Mouse (Mus musculus): ENCODE measurements at regions not wholly inside any gene's neighbourhood (a gene's known extent, or its start where the extent isn't known, plus 50 kb on each side); places are given as distances from the start of the nearest gene placed in this dataset.

DNA sequence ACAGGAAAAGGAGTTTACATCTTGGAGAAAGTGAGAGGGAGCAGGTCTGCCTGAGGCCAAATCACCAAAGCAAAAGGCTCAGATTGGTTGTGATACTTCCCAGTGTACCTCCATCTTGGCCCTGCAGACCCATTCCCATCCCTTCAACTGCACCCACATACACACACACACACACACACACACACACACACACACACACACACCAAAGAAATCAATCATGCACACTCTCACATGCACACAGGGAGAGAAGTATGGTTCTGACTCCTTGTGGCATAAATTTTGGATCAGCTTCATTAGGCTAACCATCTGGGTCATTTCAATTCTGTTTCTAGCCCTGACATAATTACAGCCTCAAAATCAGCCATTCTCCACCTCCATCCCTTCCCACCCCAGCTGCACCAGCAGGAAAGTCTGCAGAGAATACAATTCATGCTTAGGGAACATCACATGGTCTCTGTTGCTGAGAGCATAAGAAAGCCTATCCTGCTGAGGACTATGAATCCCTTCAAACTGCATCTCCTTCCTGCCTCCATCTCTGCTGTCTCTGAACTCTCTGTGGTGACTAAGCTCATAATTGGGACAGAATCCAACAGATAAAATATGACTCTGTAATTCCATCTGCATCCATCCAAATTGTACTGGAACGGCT, 378.0 kb downstream of the Rapgef2 start:
- ATAC-seq (replicated peaks; ENCODE audit: low read depth, poor library complexity, severe bottlenecking): no peak

DNA sequence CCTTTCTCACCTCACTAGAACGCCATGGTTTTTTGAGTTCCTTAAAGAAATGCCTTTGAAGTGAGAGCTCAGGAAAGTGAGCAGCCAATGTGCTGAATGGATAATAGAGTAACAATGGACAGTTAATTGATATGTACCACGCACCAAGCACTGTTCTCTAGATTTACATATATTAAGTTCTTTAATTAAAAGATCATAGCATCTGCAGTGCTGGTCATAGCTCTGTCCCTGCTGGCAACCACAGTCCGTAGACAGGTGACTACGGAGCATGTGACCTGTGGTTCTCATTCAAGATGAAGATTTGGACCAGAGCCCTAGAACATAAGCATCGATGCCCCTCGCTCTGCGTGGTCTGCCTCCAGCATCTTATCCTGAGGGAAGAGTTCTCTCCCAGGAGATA, 378.5 kb downstream of the Rapgef2 start:
- no peak for ATAC-seq (replicated peaks; ENCODE audit: low read depth, poor library complexity, severe bottlenecking)

DNA sequence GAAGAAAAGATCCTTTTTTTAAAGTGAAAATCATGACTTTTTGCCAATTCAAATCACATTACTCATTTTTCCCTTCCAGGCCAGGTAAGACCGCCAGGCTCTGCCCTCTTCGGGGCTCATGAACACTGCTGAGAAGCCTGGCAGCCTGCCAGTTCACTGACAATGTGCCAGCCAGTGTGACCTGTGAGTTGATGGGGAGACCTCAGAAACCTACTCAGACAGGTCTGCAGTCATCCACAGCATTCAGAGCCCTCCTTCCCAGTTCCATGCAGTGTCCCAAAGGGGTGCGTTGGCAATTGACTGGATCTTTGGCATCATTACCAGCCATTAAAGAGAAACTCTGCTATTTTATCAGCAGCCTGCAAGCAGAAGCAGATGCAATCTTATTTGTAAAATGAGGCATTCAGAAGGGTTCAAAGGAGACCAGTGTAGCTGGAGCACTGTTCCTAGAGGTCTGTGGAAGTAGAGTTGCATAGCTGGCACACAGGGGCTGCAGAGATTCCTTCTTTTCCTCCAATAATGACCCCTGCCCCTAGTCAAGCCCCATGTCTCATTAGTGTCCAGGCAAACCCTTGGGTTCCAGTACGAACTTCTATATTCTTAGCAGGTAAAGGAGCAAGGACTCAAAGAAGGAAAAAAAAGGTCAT, 384.4 kb downstream of the Rapgef2 start:
- no peak for ATAC-seq (replicated peaks; ENCODE audit: low read depth, poor library complexity, severe bottlenecking)

DNA sequence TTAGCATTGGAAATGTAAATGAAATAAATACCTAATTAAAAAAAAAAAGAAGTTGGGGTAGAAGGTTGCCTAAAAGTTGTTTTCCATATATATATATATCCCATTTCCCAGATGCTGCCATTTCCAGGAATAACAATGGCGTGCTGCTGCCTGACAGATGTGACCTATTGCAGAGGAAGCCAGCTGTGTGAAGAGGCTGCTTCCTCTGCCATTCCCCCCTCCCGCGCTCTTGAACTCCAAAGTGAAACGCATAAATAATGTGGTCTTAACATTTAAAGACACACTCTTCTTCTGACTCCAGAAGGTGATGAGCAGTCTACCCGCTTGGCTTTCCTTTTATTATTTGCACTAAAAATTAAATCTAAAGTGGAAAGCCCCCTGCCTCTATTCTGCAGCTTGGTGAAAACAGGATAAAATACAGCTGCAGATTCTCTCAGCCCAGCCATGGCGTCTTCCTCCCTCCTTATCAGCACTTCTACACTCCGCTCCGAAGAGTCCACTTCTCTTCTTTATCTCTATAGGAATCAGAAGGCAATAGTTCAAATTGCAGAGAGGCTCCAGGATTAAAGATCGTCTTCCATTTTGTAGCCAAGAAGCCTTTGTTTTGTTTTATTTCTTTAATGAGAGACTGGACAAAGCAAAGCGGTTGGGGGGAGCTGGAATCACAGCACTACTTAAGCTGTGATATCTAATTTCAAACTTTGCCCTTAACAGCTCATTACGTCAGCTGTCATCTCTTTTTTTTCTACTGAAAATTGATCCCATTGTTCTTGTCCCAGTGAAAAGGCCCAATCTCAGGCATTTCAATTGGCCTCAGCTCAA, 385.1 kb downstream of the Rapgef2 start:
- 0 out of 2 replicates have a peak, but pooled peaks have one; percentile 15 for ATAC-seq (replicated peaks; ENCODE audit: low read depth, poor library complexity, severe bottlenecking)

DNA sequence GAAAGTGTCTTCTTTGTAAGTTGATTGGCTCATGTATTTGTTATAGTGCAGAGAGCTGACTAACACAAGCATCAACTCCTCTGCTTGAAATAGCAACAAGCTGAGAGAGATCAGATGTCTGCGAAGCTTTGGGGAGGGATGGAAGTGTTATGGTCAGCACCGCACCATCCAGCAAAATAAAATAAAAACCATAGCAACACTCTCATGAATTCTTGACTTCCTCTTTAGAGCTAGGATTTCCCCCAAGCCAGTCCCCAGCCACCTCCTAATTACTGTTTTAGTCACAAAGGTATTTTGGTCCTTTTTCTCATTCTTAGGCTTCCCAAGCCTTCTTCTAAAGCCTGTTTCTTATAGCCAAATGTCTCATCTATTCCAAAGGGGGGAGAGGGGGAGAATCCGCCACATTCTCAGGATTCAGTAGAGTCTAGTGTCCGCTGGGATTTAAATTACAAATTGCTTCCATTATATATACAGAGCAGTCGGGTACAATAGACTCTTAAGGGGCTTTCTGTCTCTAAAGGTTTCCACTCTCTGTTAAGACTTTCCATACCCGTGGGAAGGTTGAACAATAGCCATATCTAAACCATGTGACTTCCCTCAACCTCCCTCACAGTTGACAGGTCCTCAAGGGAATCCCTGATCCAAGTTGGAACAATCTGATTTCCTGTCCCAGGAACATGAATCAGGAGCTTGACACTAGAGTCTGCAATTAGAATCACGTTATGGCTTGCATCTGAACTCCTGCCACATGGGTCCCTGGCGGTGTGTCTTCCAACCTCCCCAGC, 386.7 kb downstream of the Rapgef2 start:
- ATAC-seq (replicated peaks; ENCODE audit: low read depth, poor library complexity, severe bottlenecking): no peak

DNA sequence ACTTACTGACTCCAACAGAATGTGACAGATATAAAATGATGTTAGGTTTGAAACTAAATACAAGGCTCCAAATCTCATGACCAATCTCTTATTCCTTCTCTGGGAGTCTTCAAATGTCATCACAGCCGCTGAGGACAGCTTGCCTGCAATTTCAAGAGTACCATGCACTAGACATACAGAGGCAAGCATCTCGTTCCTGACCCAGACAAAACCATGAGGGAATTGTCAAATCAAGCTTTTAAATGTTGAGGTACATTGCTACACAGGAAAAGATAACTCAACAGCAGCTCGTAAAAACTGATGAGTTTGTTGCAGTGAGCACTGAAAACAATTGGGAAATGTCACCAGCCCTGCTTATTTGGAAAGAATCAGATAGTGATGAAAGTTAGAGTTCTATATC, 397.0 kb downstream of the Rapgef2 start:
- ATAC-seq (replicated peaks; ENCODE audit: low read depth, poor library complexity, severe bottlenecking): no peak

DNA sequence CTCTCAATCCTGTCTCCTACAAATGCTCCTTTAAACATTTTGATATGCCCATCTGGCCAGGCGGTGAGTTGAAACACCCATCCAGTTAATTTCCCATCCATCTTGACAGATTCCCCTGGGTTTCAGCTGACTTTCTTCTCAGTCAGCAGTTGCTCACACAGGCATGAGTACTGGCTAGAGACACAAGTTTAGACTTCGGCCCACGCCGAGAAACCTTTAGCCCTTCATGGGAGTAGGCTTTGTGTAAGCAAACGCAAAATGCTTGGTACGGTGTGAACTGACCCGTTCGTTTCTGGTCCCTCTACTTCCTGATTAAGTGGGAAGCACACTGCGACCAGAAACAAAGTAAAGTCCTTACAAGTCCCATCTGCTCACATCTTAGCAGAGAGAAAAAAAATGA, 401.6 kb downstream of the Rapgef2 start:
- ATAC-seq (replicated peaks; ENCODE audit: low read depth, poor library complexity, severe bottlenecking): no peak

DNA sequence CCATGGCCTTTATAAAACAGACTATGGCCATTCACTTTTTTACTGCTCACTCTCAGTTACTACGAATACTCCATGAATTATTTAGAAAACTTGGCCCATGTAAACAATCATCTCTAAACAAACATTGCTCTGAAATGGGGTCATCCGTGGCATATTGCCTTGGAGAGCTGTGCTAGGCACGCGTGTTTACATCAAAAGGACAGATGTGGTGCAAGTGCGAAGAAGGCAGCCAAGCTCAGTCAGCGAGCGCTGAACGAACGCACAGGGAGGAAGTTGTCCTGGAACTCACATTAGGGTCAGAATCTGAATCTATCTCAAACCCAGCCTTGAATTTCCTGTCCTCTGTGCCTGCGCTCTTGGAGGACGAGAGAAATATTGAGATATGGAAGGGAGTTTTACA, 402.3 kb downstream of the Rapgef2 start:
- no peak for ATAC-seq (replicated peaks; ENCODE audit: low read depth, poor library complexity, severe bottlenecking)

DNA sequence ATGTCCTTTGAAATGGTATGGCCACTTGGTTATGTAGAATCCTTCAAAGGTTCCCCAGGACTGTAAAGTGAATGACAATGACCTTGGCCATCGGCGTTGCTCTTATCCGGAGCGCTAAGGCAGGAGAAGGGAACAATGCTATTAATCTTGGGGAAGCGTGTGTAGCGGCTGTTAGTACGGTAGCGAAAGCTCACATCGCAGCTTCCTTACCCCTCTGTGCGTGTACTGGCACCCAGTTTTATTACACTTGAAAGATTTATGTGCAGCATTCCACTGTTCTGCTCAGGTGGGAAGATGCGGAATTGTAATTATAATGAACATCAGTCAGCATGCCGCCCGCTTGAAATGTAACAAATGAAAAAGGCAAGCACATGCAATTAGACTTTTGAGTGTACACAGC, 406.2 kb downstream of the Rapgef2 start:
- ATAC-seq (replicated peaks; ENCODE audit: low read depth, poor library complexity, severe bottlenecking): no peak

DNA sequence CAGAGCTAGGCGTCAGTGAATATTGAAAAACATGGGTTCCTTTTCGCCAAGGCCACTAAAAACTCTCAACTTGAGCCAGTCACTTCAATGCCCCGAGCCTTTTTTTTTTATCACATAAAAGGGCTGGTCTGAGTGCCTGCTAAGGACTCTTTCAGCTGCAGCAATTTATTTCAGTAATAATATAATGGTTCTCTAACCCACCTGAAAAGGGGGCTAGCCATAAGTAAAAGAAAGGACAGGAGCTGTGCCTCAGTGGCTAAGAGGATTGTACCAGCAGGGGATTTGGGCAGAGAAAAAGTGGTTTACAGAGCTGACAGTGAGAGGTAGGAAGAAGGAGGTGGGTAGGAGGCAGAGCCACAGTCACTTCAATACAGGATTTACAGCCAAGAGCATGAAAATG, 409.0 kb downstream of the Rapgef2 start:
- no peak for ATAC-seq (replicated peaks; ENCODE audit: low read depth, poor library complexity, severe bottlenecking)

DNA sequence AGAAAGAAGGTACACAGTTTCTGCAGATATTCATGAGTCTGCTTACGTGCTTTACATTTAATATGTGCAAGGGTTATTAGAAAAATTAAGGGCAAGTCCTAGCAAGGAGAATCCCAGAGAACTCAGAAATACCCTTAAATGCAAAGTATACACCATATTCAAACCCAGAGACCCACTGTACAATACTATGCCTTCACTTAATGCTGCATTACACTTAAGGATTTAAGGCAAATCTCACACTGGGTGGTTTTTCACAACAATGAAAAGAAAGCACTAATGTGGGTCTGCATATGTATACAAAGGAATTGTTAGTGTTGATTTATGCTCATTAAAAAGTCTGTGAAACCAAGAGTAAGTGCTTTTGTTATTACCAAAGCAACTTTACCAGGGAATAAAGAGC, 419.4 kb downstream of the Rapgef2 start:
- ATAC-seq (replicated peaks; ENCODE audit: low read depth, poor library complexity, severe bottlenecking): no peak

DNA sequence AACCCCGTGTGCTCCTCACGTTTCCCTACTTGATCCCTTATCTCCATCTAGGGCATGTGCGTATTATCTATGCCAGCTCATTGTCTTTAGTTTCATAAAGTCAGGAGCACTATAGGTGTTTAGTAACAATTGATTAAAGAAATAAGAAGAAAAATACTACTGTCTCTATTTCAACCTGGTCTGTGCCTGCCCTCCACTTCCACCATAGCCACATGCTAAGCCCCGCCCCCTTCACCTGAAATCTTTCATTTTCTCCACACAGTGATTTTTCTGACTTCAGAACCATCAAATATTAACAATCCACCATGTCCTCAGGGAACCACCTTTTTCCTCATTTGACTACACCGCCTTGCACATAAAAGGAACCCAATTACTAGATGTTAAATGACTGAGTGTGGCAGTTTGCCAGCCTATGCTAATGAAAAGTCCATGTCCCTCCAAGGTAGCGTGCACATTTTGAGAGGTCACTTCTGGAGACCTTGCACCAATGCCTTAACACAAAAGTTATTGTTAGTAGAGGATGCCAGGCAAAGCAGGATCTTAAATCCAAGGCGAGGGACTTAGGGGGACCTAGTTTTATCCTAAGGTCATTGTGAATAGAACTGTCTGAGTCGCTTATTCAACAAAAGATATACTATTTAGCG, 420.1 kb downstream of the Rapgef2 start:
- no peak for ATAC-seq (replicated peaks; ENCODE audit: low read depth, poor library complexity, severe bottlenecking)

DNA sequence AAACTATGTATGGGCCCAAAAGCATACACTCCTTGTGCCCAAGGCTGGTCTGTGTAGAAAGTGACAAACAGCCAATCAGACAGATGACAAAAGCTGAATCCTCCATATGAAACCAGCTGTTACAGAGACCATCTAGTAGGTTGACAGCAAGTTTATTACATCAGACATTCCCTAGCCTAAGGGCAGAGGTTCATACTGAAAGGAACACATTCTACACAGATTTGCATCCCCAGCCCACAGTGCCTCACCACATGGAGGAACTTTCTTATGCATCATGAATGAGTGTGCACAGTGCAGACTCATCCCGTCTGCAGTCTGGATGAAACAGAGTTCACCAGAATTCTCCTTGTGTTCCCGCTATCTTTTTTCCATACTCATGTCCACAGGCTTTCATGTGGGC, 423.3 kb downstream of the Rapgef2 start:
- ATAC-seq (replicated peaks; ENCODE audit: low read depth, poor library complexity, severe bottlenecking): no peak

DNA sequence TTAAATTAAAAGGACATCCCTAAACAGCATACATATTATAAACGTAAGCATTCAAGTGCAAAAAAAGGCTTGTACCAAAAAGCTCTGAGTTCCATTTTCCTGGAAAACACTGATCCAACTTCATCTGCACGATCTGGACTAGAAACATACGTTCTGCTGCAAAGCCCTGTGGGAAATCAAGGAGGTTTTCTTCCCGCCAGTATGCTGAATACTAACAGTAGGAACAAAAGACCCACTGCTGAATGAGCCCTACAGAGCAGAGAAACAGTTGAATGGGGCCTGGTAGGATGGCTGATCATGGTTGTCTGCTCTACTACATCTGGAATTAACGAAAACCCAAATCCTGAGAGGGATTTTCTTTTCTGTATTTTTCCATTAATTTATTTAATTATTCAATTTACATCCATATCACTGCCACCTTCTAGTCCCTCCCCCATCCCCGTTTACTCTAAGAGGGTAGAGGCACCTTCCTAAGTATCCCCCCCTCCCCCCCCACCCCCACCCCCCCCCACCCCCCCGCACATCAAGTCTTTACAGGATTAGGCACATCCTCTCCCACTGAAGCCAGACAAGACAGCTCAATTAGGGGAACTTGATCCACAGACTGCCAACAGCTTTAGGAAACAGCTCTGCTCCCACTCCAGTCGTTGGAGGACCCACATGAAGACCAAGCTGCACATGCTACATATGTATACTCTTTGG, 439.5 kb downstream of the Rapgef2 start:
- ATAC-seq (replicated peaks; ENCODE audit: low read depth, poor library complexity, severe bottlenecking): no peak

DNA sequence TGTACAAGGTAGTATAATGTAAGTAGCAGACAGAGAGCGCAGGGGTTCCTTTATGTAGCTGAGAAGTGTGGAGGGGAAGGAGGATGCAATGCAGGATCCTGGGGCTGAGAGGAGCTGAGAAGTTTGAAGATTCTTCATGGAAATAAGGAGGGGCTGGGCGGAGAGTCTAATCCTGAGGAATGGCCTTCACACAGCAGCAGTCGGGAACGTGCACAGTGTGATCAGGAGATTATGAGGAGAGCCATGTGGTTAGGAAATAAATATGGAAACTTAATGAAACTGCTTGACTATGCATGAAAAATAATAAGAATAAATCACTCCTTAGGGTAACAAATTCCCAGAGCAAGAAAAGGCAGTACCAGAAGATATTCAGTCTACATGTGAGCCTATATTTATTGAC, 445.1 kb downstream of the Rapgef2 start:
- ATAC-seq (replicated peaks; ENCODE audit: low read depth, poor library complexity, severe bottlenecking): no peak

DNA sequence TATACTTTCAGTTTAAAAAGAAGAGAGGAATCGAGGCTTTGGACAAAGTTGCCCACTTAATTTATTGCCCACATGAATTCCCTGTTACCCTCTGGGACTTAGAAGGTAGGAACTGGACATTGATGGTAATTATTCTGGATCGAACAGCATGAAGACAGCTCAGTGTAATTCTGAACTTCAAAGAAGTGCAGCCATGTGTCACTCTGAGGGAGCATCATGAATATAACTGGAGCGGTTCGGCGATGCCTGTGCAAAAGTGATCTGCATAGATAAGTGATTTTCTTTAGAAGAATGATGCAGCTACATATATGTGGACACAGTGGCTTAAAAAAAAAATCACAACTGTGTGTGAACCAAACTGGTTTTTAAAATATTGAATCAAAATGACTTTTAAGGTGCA, 449.5 kb downstream of the Rapgef2 start:
- ATAC-seq (replicated peaks; ENCODE audit: low read depth, poor library complexity, severe bottlenecking): no peak

DNA sequence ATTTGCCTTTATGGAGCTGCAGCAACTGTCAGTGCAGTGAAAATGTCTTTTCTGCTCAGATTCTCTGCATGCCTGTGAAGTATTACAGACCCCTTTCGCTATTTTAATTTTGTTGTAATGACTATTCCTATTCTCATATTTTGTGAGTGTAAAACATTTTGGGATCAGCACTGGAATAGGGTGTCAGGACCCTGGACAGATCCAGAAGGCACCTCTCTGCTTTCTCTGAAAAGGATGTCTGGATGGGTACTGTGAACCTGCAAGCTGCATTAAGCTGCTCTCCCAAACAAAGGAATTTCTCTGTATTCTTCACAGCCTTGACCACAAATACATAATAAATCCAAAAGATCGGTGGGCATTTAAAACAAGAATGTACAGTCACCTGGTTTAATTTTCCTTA, 460.8 kb downstream of the Rapgef2 start:
- no peak for ATAC-seq (replicated peaks; ENCODE audit: low read depth, poor library complexity, severe bottlenecking)

DNA sequence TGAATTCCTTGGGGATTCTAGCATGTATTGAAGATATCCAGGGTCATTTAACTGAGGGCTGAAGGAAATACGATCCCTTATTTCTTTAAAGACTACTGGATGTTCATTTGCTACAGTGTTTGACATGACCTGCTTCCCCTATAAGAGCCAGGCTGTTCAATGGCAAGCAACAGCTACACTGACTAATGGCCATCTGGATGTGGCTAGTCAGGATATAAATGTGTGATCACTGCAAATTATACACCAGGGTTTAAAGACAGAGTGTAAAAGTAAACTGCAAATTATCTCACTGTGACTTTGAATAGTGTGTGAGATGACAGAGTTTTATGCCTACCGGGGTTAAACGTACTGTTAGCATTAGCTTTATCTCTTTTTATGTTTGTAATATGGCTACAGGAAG, 473.9 kb downstream of the Rapgef2 start:
- ATAC-seq (replicated peaks; ENCODE audit: low read depth, poor library complexity, severe bottlenecking): no peak

DNA sequence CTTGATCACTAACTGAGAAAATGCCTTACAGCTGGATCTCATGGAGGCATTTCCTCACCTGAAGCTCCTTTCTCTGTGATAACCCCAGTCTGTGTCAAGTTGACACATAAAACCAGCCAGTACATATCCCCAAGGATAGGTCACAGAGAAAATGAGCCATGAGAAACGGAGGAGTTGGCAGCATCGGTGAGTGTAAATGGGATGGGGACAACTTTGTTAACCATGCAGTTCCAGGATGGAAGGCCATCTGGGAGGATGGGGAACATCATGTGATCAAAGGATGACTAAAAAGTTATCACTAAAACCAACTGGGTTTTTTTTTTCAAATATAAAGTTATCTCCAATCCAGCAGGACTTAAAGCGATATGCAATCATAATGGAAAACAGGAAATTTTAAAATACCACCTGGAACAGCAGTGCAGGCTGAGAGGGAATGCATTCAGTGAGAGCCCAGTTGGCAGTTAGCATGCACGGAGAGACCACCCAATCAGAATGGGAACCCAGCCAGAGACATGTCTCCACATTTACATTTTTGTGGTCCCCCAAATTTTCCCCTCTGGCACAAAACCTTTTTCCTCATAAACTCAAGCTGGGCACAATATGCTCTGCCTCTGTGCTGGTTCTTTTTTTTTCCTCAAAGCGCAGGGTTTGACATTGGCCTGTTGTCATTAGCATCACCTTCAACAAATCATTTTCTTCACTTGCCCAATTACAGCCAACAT, 475.7 kb downstream of the Rapgef2 start:
- no peak for ATAC-seq (replicated peaks; ENCODE audit: low read depth, poor library complexity, severe bottlenecking)
